Mouse (Mus musculus): ENCODE results near the gene Slfnl1. TPM values are rescaled to one million over a fixed set of nuclear protein-coding genes. Genes with fewer than 3 reads are reported as not detected.

The Slfnl1 gene
- total RNA-seq, 2 experiments from 2014 or later: not detected

DNA sequence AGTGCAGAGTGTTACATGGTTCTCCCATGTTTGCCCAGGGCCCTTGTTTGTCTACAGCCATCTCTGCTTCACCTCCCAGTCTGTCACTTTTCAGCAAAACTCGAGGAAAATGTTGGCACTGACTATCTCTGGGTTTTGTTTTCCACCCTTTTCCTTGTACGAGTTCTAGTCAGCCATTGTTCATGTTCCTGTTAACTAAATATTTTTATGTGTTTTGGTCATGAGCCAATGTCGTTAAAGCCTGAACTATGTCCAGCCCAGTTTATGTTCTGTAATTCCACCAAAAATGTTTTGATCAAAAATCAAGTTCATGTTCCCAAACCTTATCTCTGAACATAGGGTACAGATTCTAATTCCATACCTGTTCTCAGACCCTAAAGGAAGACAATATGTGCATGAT lies 39.7 kb downstream of the Slfnl1 start:
- intact Hi-C loops (cut with DNase I): no loop called here
- DNase-seq (ENCODE audit: low spot score): no peak

GRCm38 (mm10) chr4:120580894-120581293 lies 48.9 kb downstream of the Slfnl1 start:
- intact Hi-C loops (cut with DNase I): no loop called here
- no peak for DNase-seq (ENCODE audit: low spot score)

GRCm38 (mm10) chr4:120581711-120582110 lies 49.7 kb downstream of the Slfnl1 start:
- intact Hi-C loops (cut with DNase I): no loop called here

More at GRCm38 (mm10) chr4:120581711-120582110, 49.7 kb downstream of the Slfnl1 start:
- DNase-seq (ENCODE audit: low spot score): no peak

Other genes with a start within 250 kb of the Slfnl1 start
- 1 to 10 TPM; 2.6 to 5.6 TPM for gene Foxo6, start 244.9 kb upstream of the Slfnl1 start, total RNA-seq (2021)
- gene Scmh1, start 127.0 kb upstream of the Slfnl1 start, total RNA-seq (2021): 10 to 100 TPM; 59.3 to 64.7 TPM
- gene Ctps, start 38.0 kb downstream of the Slfnl1 start, total RNA-seq (2021): 10 to 100 TPM; 34.0 to 34.2 TPM
- not detected for gene Gm8439, start 56.5 kb downstream of the Slfnl1 start, total RNA-seq (2021)
- gene Cited4, start 134.3 kb downstream of the Slfnl1 start, total RNA-seq (2021): 10 to 100 TPM; 46.4 to 61.3 TPM
- 1 to 10 TPM; 1.8 to 2.2 TPM for gene Kcnq4, start 216.4 kb downstream of the Slfnl1 start, total RNA-seq (2021)

Measured in heart, postnatal 25 days (tissue).